Mouse (Mus musculus) midbrain, embryonic 15.5 days (tissue): ENCODE measurements at regions not wholly inside any gene's neighbourhood (a gene's known extent, or its start where the extent isn't known, plus 50 kb on each side); places are given as distances from the start of the nearest gene placed in this dataset.

Source experiments
- ATAC-seq: fragments of 200-750 bp; cut with Nextera tagmentation; replicated peaks from 2 replicates; pipeline ENCODE4 v1.8.0; 2017; ENCODE audit warnings: moderate TSS enrichment
- H3K27ac ChIP-seq: fragments of 300-500 bp; sonication (generic); 2 replicates; pipeline ENCODE4 v1.5.1; 2015; ENCODE audit warnings: mild to moderate bottlenecking, inconsistent platforms
- H3K27me3 ChIP-seq: fragments of 300-500 bp; sonication (generic); replicated peaks from 2 replicates; pipeline ENCODE4 v1.6.1; 2015; ENCODE audit warnings: inconsistent platforms
- H3K36me3 ChIP-seq: fragments of 300-500 bp; sonication (generic); replicated peaks from 2 replicates; pipeline ENCODE4 v1.6.1; 2015; ENCODE audit warnings: inconsistent platforms
- H3K4me1 ChIP-seq: fragments of 300-500 bp; sonication (generic); 2 replicates; pipeline ENCODE4 v1.6.1; 2015; ENCODE audit warnings: inconsistent platforms
- H3K4me2 ChIP-seq: fragments of 300-500 bp; sonication (generic); 2 replicates; pipeline ENCODE4 v1.6.1; 2015; ENCODE audit warnings: inconsistent platforms, mild to moderate bottlenecking, moderate library complexity
- H3K4me3 ChIP-seq: fragments of 300-500 bp; sonication (generic); 2 replicates; pipeline ENCODE4 v1.5.1; 2015; ENCODE audit warnings: mild to moderate bottlenecking, inconsistent platforms
- H3K9ac ChIP-seq: fragments of 300-500 bp; sonication (generic); 2 replicates; pipeline ENCODE4 v1.6.1; 2015; ENCODE audit warnings: mild to moderate bottlenecking, inconsistent platforms
- H3K9me3 ChIP-seq: fragments of 300-500 bp; sonication (generic); 2 replicates; pipeline ENCODE4 v1.6.1; 2016; ENCODE audit warnings: inconsistent platforms
- WGBS: fragments of 180-500 bp; shearing (Covaris S2); methylation state at CpG from one replicate; pipeline ENCODE4 v1.1.7; 2015; ENCODE audit warnings: mixed read lengths; 5-methylcytosine and 5-hydroxymethylcytosine counted together

- Histone ChIP-seq H3K9ac (no peak overlapping the region), H3K36me3 (no peaks in the 10 kb centered on the region), H3K4me1 (no peaks in the 10 kb centered on the region), H3K27me3 (no peaks in the 10 kb centered on the region), H3K9me3 (no peaks in the 10 kb centered on the region), H3K4me3 (no peak overlapping the region), H3K27ac (no peak overlapping the region), H3K4me2 (no peak overlapping the region)
- no peak for ATAC-seq
- WGBS = 91% methylated on average over 8 of the region's 8 CpGs
Measured at GRCm38 (mm10) chr4:89380330-89380945, 69.6 kb upstream of the Cdkn2b start.

GRCm38 (mm10) chr4:89379622-89380329, 68.9 kb upstream of the Cdkn2b start:
- 89% methylated on average over 6 of the region's 6 CpGs for WGBS
- no peak overlapping the region for H3K27ac ChIP-seq
- H3K9ac ChIP-seq = no peak overlapping the region
- no peak overlapping the region for H3K4me2 ChIP-seq
- no peaks in the 10 kb centered on the region for H3K36me3 ChIP-seq
- no peaks in the 10 kb centered on the region for H3K27me3 ChIP-seq
- H3K4me1 ChIP-seq = no peaks in the 10 kb centered on the region
- no peak overlapping the region for H3K4me3 ChIP-seq
- H3K9me3 ChIP-seq = no peaks in the 10 kb centered on the region
- no peak for ATAC-seq

- no peak overlapping the region for H3K4me3 ChIP-seq
- no peak overlapping the region for H3K4me2 ChIP-seq
- no peak for ATAC-seq
- 88% methylated on average over 6 of the region's 6 CpGs for WGBS
- H3K9ac ChIP-seq = no peak overlapping the region
- no peaks in the 10 kb centered on the region for H3K36me3 ChIP-seq
- H3K27me3 ChIP-seq = no peaks in the 10 kb centered on the region
- H3K27ac ChIP-seq = no peak overlapping the region
- H3K9me3 ChIP-seq = no peaks in the 10 kb centered on the region
- H3K4me1 ChIP-seq = no peaks in the 10 kb centered on the region
Measured at GRCm38 (mm10) chr4:89372631-89373030, 61.8 kb upstream of the Cdkn2b start.

GRCm38 (mm10) chr4:89368850-89369524, 58.1 kb upstream of the Cdkn2b start:
- no peaks in the 10 kb centered on the region for H3K9me3 ChIP-seq
- no peak overlapping the region for H3K27ac ChIP-seq
- no peak overlapping the region for H3K4me2 ChIP-seq
- no peaks in the 10 kb centered on the region for H3K27me3 ChIP-seq
- WGBS = 80% methylated on average over 12 of the region's 12 CpGs
- H3K4me3 ChIP-seq = no peak overlapping the region
- no peaks in the 10 kb centered on the region for H3K36me3 ChIP-seq
- no peak overlapping the region for H3K9ac ChIP-seq
- H3K4me1 ChIP-seq = no peaks in the 10 kb centered on the region
- ATAC-seq = no peak

- Histone ChIP-seq H3K4me3 (no peak overlapping the region), H3K4me2 (no peak overlapping the region), H3K4me1 (no peaks in the 10 kb centered on the region), H3K9ac (no peak overlapping the region), H3K36me3 (no peaks in the 10 kb centered on the region), H3K27me3 (no peaks in the 10 kb centered on the region), H3K9me3 (no peaks in the 10 kb centered on the region), H3K27ac (no peak overlapping the region)
- no peak for ATAC-seq
- 46% methylated on average over 10 of the region's 10 CpGs for WGBS
Measured at GRCm38 (mm10) chr4:89366581-89367141, 55.8 kb upstream of the Cdkn2b start.

- Histone ChIP-seq H3K27ac (no peak overlapping the region), H3K9ac (no peak overlapping the region), H3K4me2 (no peak overlapping the region), H3K36me3 (no peaks in the 10 kb centered on the region), H3K9me3 (no peaks in the 10 kb centered on the region), H3K27me3 (no peaks in the 10 kb centered on the region), H3K4me1 (no peaks in the 10 kb centered on the region), H3K4me3 (no peak overlapping the region)
- WGBS = 30% methylated on average over 5 of the region's 5 CpGs
- ATAC-seq = no peak
Measured at GRCm38 (mm10) chr4:89365875-89366274, 55.0 kb upstream of the Cdkn2b start.

- no peak overlapping the region for H3K4me3 ChIP-seq
- H3K4me1 ChIP-seq = no peaks in the 10 kb centered on the region
- no peak overlapping the region for H3K27ac ChIP-seq
- no peaks in the 10 kb centered on the region for H3K9me3 ChIP-seq
- H3K36me3 ChIP-seq = no peaks in the 10 kb centered on the region
- 73% methylated on average over 2 of the region's 2 CpGs for WGBS
- ATAC-seq = no peak
- no peaks in the 10 kb centered on the region for H3K27me3 ChIP-seq
- H3K4me2 ChIP-seq = no peak overlapping the region
- no peak overlapping the region for H3K9ac ChIP-seq
Measured at GRCm38 (mm10) chr4:89363150-89363683, 52.4 kb upstream of the Cdkn2b start.

- Histone ChIP-seq H3K4me1 (no peaks in the 10 kb centered on the region), H3K9me3 (no peaks in the 10 kb centered on the region), H3K4me3 (no peak overlapping the region), H3K9ac (no peak overlapping the region), H3K27me3 (no peaks in the 10 kb centered on the region), H3K4me2 (no peak overlapping the region), H3K36me3 (no peaks in the 10 kb centered on the region), H3K27ac (no peak overlapping the region)
- WGBS = 61% methylated on average over 3 of the region's 3 CpGs
- no peak for ATAC-seq
Measured at GRCm38 (mm10) chr4:89362650-89363049, 51.8 kb upstream of the Cdkn2b start.

GRCm38 (mm10) chr4:89361316-89361715, 50.5 kb upstream of the Cdkn2b start:
- Histone ChIP-seq H3K9me3 (no peaks in the 10 kb centered on the region), H3K27ac (no peak overlapping the region), H3K4me3 (no peak overlapping the region), H3K27me3 (no peaks in the 10 kb centered on the region), H3K4me1 (no peaks in the 10 kb centered on the region), H3K36me3 (no peaks in the 10 kb centered on the region), H3K4me2 (no peak overlapping the region), H3K9ac (no peak overlapping the region)
- no peak for ATAC-seq
- 92% methylated on average over 7 of the region's 7 CpGs for WGBS
